ENCODE assay signal across 15 mouse cellular contexts in genomic region chrX:126655737-126656136, GRCm38 (mm10).
A peak's percentile ranks its signal among the peaks of the same experiment; 100 is the strongest.
DNase-seq lines count a peak whose midpoint lies in the region.
"Had no signal": no experiment of that assay in that cellular context is flagged by ENCODE, and none has a peak within 500 bp of the region (broad histone marks: within the 10 kb centered on the region; RNA-seq: fewer than 3 reads in every experiment).

No protein-coding gene starts in this region.

- DNase-seq in embryo, embryonic 10.5 days (ENCODE audit: low spot score): peak; percentile 1
- DNase-seq in embryo, embryonic 10 days (ENCODE audit: low spot score): no peak
- peak; percentile 29 for DNase-seq in ZHBTc4 (ENCODE audit: low read depth, low spot score)
- DNase-seq in urinary bladder, postnatal 4 days (ENCODE audit: low spot score in 2 of 2): no peak
- DNase-seq in layer of hippocampus, postnatal 14 days (ENCODE audit: low spot score in 2 of 2): no peak
- DNase-seq: adrenal gland, adult 2 months; adrenal gland, postnatal 10 days; adrenal gland, postnatal 25 days; B cell, adult 2 months; cerebellum, adult 11-12 months; cerebellum, adult 2 months; cerebellum, adult 9-10 months; cerebellum, postnatal 10 days; cerebellum, postnatal 25 days; forebrain, postnatal 0 days had no signal

Comparison
In these comparisons a context has a peak if more than half of its experiments do, and no peak if none do; other contexts are left out.
1. DNase-seq: peak in embryo, embryonic 10.5 days (single experiment) and ZHBTc4 (single experiment); none in embryo, embryonic 10 days (single experiment), urinary bladder, postnatal 4 days (0 of 2) and layer of hippocampus, postnatal 14 days (0 of 2).